Mouse (Mus musculus): Measurements from ENCODE around the gene Vwa7. TPM values are rescaled to one million over a fixed set of nuclear protein-coding genes. Genes with fewer than 3 reads are reported as not detected.

Vwa7 gene
- polyA plus RNA-seq, 1 experiment = 0.05 TPM

- H3ac ChIP-seq (ENCODE audit: control insufficient read depth, insufficient read length) = no peak overlapping the region
- no peaks in the 10 kb centered on the region for H3K79me2 ChIP-seq (ENCODE audit: control insufficient read depth, insufficient read depth)
- no peak overlapping the region for H3K4me3 ChIP-seq
- H3K36me3 ChIP-seq (ENCODE audit: control insufficient read depth, insufficient read depth) = no peaks in the 10 kb centered on the region
- H3K27me3 ChIP-seq (ENCODE audit: control insufficient read depth, insufficient read depth, insufficient read length) = no peaks in the 10 kb centered on the region
- no peak overlapping the region for H3K4me2 ChIP-seq (ENCODE audit: low read depth)
- TF ChIP-seq E2F4 (IDR thresholded peaks at IDR 0.05; ENCODE audit: insufficient read depth) (no peak), MYOD1 (IDR thresholded peaks at IDR 0.05; ENCODE audit: control insufficient read depth in 1 of 3, insufficient read length in 2 of 3, low read depth in 2 of 3) (no peak), POLR2AphosphoS2 (IDR thresholded peaks at IDR 0.05; ENCODE audit: insufficient read length, low read depth) (no peak), REST (IDR thresholded peaks at IDR 0.05; ENCODE audit: insufficient read depth, insufficient read length) (no peak), MYOG (IDR thresholded peaks at IDR 0.05; ENCODE audit: control insufficient read depth in 1 of 3, insufficient read depth in 1 of 3, insufficient read length in 2 of 3, low read depth in 2 of 3) (no peak), POLR2A (IDR thresholded peaks at IDR 0.05; ENCODE audit: insufficient read length, low read depth) (no peak), MAX (IDR thresholded peaks at IDR 0.05; ENCODE audit: low read depth) (no peak), SRF (IDR thresholded peaks at IDR 0.05; ENCODE audit: control insufficient read depth, insufficient read length, low read depth) (no peak), TCF12 (IDR thresholded peaks at IDR 0.05; ENCODE audit: insufficient read depth, poor library complexity, severe bottlenecking) (no peak), USF1 (IDR thresholded peaks at IDR 0.05; ENCODE audit: low read depth) (no peak), CEBPB (IDR thresholded peaks at IDR 0.05; ENCODE audit: insufficient read depth, poor library complexity, severe bottlenecking) (no peak), TCF3 (IDR thresholded peaks at IDR 0.05; ENCODE audit: insufficient read length, low read depth) (no peak)
Measured at GRCm38 (mm10) chr17:35021842-35022477, 5.6 kb downstream of the Vwa7 start.

DNA sequence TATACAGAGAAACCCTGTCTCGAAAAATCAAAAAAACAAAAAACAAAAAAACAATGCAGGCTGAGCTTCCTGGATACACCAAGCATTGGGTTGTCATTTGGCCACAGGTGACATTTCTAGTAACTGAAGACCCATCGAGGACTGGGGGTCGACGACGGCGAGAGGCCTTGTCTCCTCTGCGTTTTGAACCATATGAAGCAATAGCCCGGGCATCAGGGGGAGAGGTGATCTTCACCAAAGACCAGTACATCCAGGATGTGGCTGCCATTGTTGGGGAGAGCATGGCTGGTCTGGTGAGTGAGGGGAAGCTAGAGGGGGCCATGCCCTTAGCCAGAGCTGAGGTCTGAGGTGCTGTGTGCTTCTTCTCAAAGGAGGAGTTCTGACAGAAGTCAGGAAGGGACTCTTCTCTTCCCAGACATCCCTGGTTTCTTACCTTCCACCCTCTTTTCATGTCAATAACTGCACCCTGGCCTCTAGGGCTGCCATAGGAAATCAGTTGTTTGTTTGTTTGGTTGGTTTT, 6.2 kb downstream of the Vwa7 start:
- no peaks in the 10 kb centered on the region for H3K27me3 ChIP-seq (ENCODE audit: control insufficient read depth, insufficient read depth, insufficient read length)
- TF ChIP-seq SRF (IDR thresholded peaks at IDR 0.05; ENCODE audit: control insufficient read depth, insufficient read length, low read depth) = no peak
- no peak for TF ChIP-seq POLR2A (IDR thresholded peaks at IDR 0.05; ENCODE audit: insufficient read length, low read depth)
- no peak for TF ChIP-seq POLR2AphosphoS2 (IDR thresholded peaks at IDR 0.05; ENCODE audit: insufficient read length, low read depth)
- TF ChIP-seq TCF12 (IDR thresholded peaks at IDR 0.05; ENCODE audit: insufficient read depth, poor library complexity, severe bottlenecking) = no peak
- TF ChIP-seq USF1 (IDR thresholded peaks at IDR 0.05; ENCODE audit: low read depth) = no peak
- TF ChIP-seq MAX (IDR thresholded peaks at IDR 0.05; ENCODE audit: low read depth) = no peak
- no peak for TF ChIP-seq CEBPB (IDR thresholded peaks at IDR 0.05; ENCODE audit: insufficient read depth, poor library complexity, severe bottlenecking)
- no peak for TF ChIP-seq MYOG (IDR thresholded peaks at IDR 0.05; ENCODE audit: control insufficient read depth in 1 of 3, insufficient read depth in 1 of 3, insufficient read length in 2 of 3, low read depth in 2 of 3)
- TF ChIP-seq REST (IDR thresholded peaks at IDR 0.05; ENCODE audit: insufficient read depth, insufficient read length) = no peak
- TF ChIP-seq E2F4 (IDR thresholded peaks at IDR 0.05; ENCODE audit: insufficient read depth) = no peak
- no peak for TF ChIP-seq MYOD1 (IDR thresholded peaks at IDR 0.05; ENCODE audit: control insufficient read depth in 1 of 3, insufficient read length in 2 of 3, low read depth in 2 of 3)
- no peak for TF ChIP-seq TCF3 (IDR thresholded peaks at IDR 0.05; ENCODE audit: insufficient read length, low read depth)

DNA sequence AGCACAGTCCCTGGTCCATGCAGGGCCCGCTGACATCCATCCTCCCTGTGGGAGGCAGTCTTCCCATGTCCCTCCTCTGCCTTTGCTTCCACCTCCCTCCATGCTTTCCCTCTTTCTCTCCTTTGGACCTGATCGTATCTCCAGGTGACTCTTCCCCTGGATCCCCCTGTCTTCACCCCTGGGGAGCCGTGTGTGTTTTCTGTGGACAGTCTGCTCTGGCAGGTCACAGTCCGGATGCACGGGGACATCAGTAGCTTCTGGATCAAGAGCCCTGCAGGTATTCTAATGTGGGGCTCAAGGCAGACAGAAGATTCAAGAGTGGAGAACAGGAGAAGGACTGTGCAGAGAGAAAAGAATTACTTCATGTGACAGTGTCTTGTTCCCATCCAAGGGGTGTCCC, 6.8 kb downstream of the Vwa7 start:
- Histone ChIP-seq H3K79me2 (ENCODE audit: control insufficient read depth, insufficient read depth) (no peaks in the 10 kb centered on the region), H3K4me3 (no peak overlapping the region), H3K27me3 (ENCODE audit: control insufficient read depth, insufficient read depth, insufficient read length) (no peaks in the 10 kb centered on the region), H3K36me3 (ENCODE audit: control insufficient read depth, insufficient read depth) (no peaks in the 10 kb centered on the region), H3ac (ENCODE audit: control insufficient read depth, insufficient read length) (no peak overlapping the region), H3K4me2 (ENCODE audit: low read depth) (no peak overlapping the region)
- TF ChIP-seq TCF3 (IDR thresholded peaks at IDR 0.05; ENCODE audit: insufficient read length, low read depth) (no peak), MAX (IDR thresholded peaks at IDR 0.05; ENCODE audit: low read depth) (no peak), USF1 (IDR thresholded peaks at IDR 0.05; ENCODE audit: low read depth) (no peak), TCF12 (IDR thresholded peaks at IDR 0.05; ENCODE audit: insufficient read depth, poor library complexity, severe bottlenecking) (no peak)

More for the DNA sequence above, 6.2 kb downstream of the Vwa7 start:
- H3K79me2 ChIP-seq (ENCODE audit: control insufficient read depth, insufficient read depth) = no peaks in the 10 kb centered on the region
- H3K4me2 ChIP-seq (ENCODE audit: low read depth) = no peak overlapping the region
- H3K36me3 ChIP-seq (ENCODE audit: control insufficient read depth, insufficient read depth) = no peaks in the 10 kb centered on the region
- no peak overlapping the region for H3ac ChIP-seq (ENCODE audit: control insufficient read depth, insufficient read length)
- no peak overlapping the region for H3K4me3 ChIP-seq

DNA sequence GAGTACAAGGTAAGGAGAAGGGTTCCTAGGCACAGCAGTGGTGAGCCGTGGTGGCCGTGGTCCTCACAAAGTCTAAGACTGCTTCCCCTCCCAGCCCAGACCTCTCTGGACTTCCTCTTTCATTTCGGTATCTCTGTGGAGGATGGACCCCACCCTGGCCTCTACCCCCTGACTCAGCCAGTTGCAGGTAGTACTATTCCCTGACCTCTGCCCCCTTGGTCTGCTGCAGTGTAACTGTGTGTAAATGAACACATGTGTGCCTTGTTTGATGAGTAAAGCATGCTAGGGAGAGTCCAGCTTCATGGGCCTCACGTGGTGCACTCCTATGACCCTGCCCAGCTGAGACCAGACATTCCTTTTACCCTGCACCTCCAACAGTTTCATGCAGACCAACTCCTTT, 7.4 kb downstream of the Vwa7 start:
- H3K36me3 ChIP-seq (ENCODE audit: control insufficient read depth, insufficient read depth) = no peaks in the 10 kb centered on the region
- H3K79me2 ChIP-seq (ENCODE audit: control insufficient read depth, insufficient read depth) = no peaks in the 10 kb centered on the region
- TF ChIP-seq MYOD1 (IDR thresholded peaks at IDR 0.05; ENCODE audit: control insufficient read depth in 1 of 3, insufficient read length in 2 of 3, low read depth in 2 of 3) = no peak
- TF ChIP-seq SRF (IDR thresholded peaks at IDR 0.05; ENCODE audit: control insufficient read depth, insufficient read length, low read depth) = no peak
- no peak for TF ChIP-seq TCF12 (IDR thresholded peaks at IDR 0.05; ENCODE audit: insufficient read depth, poor library complexity, severe bottlenecking)
- no peak for TF ChIP-seq MYOG (IDR thresholded peaks at IDR 0.05; ENCODE audit: control insufficient read depth in 1 of 3, insufficient read depth in 1 of 3, insufficient read length in 2 of 3, low read depth in 2 of 3)
- TF ChIP-seq CEBPB (IDR thresholded peaks at IDR 0.05; ENCODE audit: insufficient read depth, poor library complexity, severe bottlenecking) = no peak
- TF ChIP-seq E2F4 (IDR thresholded peaks at IDR 0.05; ENCODE audit: insufficient read depth) = no peak
- no peak overlapping the region for H3K4me3 ChIP-seq
- no peak overlapping the region for H3K4me2 ChIP-seq (ENCODE audit: low read depth)
- no peaks in the 10 kb centered on the region for H3K27me3 ChIP-seq (ENCODE audit: control insufficient read depth, insufficient read depth, insufficient read length)
- H3ac ChIP-seq (ENCODE audit: control insufficient read depth, insufficient read length) = no peak overlapping the region

GRCm38 (mm10) chr17:35024261-35024660, 7.9 kb downstream of the Vwa7 start:
- H3K36me3 ChIP-seq (ENCODE audit: control insufficient read depth, insufficient read depth) = no peaks in the 10 kb centered on the region
- TF ChIP-seq REST (IDR thresholded peaks at IDR 0.05; ENCODE audit: insufficient read depth, insufficient read length) = no peak
- TF ChIP-seq E2F4 (IDR thresholded peaks at IDR 0.05; ENCODE audit: insufficient read depth) = no peak
- TF ChIP-seq TCF12 (IDR thresholded peaks at IDR 0.05; ENCODE audit: insufficient read depth, poor library complexity, severe bottlenecking) = no peak
- no peak for TF ChIP-seq MYOD1 (IDR thresholded peaks at IDR 0.05; ENCODE audit: control insufficient read depth in 1 of 3, insufficient read length in 2 of 3, low read depth in 2 of 3)

More at GRCm38 (mm10) chr17:35024261-35024660, 7.9 kb downstream of the Vwa7 start:
- H3K4me3 ChIP-seq = no peak overlapping the region
- no peaks in the 10 kb centered on the region for H3K79me2 ChIP-seq (ENCODE audit: control insufficient read depth, insufficient read depth)
- H3K27me3 ChIP-seq (ENCODE audit: control insufficient read depth, insufficient read depth, insufficient read length) = no peaks in the 10 kb centered on the region
- no peak overlapping the region for H3K4me2 ChIP-seq (ENCODE audit: low read depth)
- H3ac ChIP-seq (ENCODE audit: control insufficient read depth, insufficient read length) = no peak overlapping the region

Measured in myocyte (in vitro differentiated cells).